Mouse (Mus musculus): ENCODE data around the gene Bend4. TPM values are rescaled to one million over a fixed set of nuclear protein-coding genes. Genes with fewer than 3 reads are reported as not detected.

The Bend4 gene
- polyA plus RNA-seq, 1 experiment from 2014 or later: 7.7 TPM

DNA sequence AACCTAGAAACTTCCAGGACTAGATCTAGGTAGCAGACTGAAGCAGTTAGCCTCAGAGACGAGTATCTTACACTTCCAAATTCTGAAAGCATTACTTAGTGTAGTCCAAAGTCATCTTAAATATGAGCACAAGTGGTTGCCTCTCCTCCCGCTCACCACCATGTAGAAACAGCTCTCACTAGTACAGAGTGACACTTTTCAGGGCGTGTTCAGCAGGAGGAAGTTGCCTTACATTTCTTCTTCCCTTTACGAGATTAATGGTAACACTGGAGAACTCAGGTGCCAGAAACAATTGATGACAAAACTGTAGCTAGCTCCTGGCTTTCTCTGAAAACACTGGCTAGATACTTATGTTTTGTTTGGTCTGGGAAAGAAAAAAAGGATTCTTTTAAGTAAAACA, 8.7 kb downstream of the Bend4 start:
- H3K27me3 ChIP-seq (ENCODE audit: insufficient read depth, low read length): no peaks in the 10 kb centered on the region
- no peak overlapping the region for H3K9ac ChIP-seq
- H3K9me3 ChIP-seq (ENCODE audit: low read depth, low read length): no peaks in the 10 kb centered on the region
- peaks cover 10% of the 10 kb centered on the region; the same call in 1 of the 2 replicates for H3K36me3 ChIP-seq (ENCODE audit: insufficient read depth)
- TF ChIP-seq CTCF (IDR thresholded peaks at IDR 0.05; ENCODE audit: low read depth): no peak
- no peaks in the 10 kb centered on the region for H3K4me1 ChIP-seq (ENCODE audit: insufficient read depth)
- WGBS: 64% methylated on average over 4 of the region's 4 CpGs
- no peak overlapping the region for H3K4me3 ChIP-seq (ENCODE audit: low read depth, low read length)
- DNase-seq (no peak), ATAC-seq (ENCODE audit: insufficient read depth) (no peak)
- H3K4me2 ChIP-seq: no peak overlapping the region
- no peak overlapping the region for H3K27ac ChIP-seq (ENCODE audit: low read depth)

DNA sequence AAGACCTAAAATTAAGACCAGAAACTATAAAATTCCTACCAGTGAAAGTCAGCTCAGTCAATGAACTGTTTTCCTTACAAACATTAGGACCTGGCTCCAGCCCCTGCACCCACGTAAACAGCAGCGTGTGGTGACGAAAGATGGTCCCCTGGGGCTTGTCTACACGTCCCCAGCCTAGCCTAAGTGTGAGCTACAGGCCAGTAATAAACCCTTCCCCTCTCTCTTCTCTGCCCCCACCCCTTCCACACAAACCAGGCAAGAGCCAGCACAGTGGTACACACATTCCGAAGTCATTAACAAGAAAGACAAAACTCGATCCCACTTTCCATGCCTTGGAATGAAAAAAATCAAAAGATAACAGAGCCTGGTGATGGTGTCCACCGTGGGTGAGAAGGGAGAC, 16.6 kb downstream of the Bend4 start:
- WGBS: 58% methylated on average over 7 of the region's 7 CpGs
- no peak overlapping the region for H3K4me3 ChIP-seq (ENCODE audit: low read depth, low read length)
- H3K4me1 ChIP-seq (ENCODE audit: insufficient read depth): peaks cover 11% of the 10 kb centered on the region

DNA sequence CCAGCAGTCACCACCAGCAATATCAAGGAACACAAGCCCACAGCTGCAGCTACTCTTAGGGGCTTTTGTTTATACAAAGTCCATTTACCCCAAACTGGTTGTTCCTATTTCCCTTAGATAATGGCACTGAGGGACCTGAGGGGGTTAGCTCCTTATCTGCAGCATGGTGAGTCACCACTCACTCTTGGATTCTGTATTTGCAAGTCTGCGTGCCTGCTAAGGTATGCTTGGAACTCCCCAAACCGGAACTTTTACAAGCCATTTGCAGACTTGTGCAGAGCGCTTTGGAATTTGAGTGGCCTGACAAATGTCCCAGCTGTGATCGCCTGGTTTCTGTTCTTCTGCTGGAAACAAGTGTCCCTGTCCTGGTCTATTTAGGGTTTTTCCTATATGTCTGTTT, 17.7 kb downstream of the Bend4 start:
- H3K4me1 ChIP-seq (ENCODE audit: insufficient read depth): peaks cover 11% of the 10 kb centered on the region
- ATAC-seq (ENCODE audit: insufficient read depth) (peak; percentile 83), DNase-seq (peak; percentile 78)
- no peaks in the 10 kb centered on the region for H3K9me3 ChIP-seq (ENCODE audit: low read depth, low read length)
- H3K36me3 ChIP-seq (ENCODE audit: insufficient read depth): no peaks in the 10 kb centered on the region
- no peaks in the 10 kb centered on the region for H3K27me3 ChIP-seq (ENCODE audit: insufficient read depth, low read length)
- H3K9ac ChIP-seq: no peak overlapping the region
- TF ChIP-seq CTCF (IDR thresholded peaks at IDR 0.05; ENCODE audit: low read depth): no peak
- peak overlapping the region; percentile 23; the same call in 1 of the 2 replicates for H3K4me2 ChIP-seq
- 7% methylated on average over 4 of the region's 4 CpGs for WGBS
- peak overlapping the region; percentile 66 for H3K27ac ChIP-seq (ENCODE audit: low read depth)
- no peak overlapping the region for H3K4me3 ChIP-seq (ENCODE audit: low read depth, low read length)

More for the DNA sequence above, 16.6 kb downstream of the Bend4 start:
- DNase-seq (no peak), ATAC-seq (ENCODE audit: insufficient read depth) (no peak)
- Histone ChIP-seq H3K27me3 (ENCODE audit: insufficient read depth, low read length) (no peaks in the 10 kb centered on the region), H3K4me2 (no peak overlapping the region), H3K36me3 (ENCODE audit: insufficient read depth) (no peaks in the 10 kb centered on the region), H3K9me3 (ENCODE audit: low read depth, low read length) (no peaks in the 10 kb centered on the region), H3K9ac (no peak overlapping the region), H3K27ac (ENCODE audit: low read depth) (no peak overlapping the region)
- TF ChIP-seq CTCF (IDR thresholded peaks at IDR 0.05; ENCODE audit: low read depth): no peak

DNA sequence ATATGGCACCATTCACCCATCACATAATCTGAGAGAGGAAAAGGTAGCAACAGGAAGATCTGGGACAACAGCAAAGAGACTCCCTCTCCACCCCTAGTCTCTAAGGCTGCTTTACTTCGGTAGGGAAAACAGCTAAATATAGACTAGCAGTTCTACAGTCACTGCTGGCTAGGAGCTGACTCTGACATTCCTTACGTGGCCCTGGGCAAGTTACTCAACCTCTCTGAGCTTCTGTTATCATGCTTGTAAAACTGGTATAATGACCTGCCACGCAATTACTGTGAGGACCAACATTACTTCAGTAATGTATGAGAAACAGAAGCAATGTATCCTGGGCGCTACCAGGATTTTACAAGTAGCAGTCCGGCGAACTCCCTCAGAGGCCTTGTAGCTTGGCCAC, 19.7 kb downstream of the Bend4 start:
- no peak for TF ChIP-seq CTCF (IDR thresholded peaks at IDR 0.05; ENCODE audit: low read depth)
- no peaks in the 10 kb centered on the region for H3K27me3 ChIP-seq (ENCODE audit: insufficient read depth, low read length)
- no peaks in the 10 kb centered on the region for H3K9me3 ChIP-seq (ENCODE audit: low read depth, low read length)
- no peak overlapping the region for H3K27ac ChIP-seq (ENCODE audit: low read depth)
- DNase-seq (no peak), ATAC-seq (ENCODE audit: insufficient read depth) (no peak)
- H3K4me1 ChIP-seq (ENCODE audit: insufficient read depth): peaks cover 11% of the 10 kb centered on the region
- no peak overlapping the region for H3K9ac ChIP-seq
- H3K36me3 ChIP-seq (ENCODE audit: insufficient read depth): no peaks in the 10 kb centered on the region
- no peak overlapping the region for H3K4me2 ChIP-seq
- WGBS: 74% methylated on average over 6 of the region's 6 CpGs
- no peak overlapping the region for H3K4me3 ChIP-seq (ENCODE audit: low read depth, low read length)

DNA sequence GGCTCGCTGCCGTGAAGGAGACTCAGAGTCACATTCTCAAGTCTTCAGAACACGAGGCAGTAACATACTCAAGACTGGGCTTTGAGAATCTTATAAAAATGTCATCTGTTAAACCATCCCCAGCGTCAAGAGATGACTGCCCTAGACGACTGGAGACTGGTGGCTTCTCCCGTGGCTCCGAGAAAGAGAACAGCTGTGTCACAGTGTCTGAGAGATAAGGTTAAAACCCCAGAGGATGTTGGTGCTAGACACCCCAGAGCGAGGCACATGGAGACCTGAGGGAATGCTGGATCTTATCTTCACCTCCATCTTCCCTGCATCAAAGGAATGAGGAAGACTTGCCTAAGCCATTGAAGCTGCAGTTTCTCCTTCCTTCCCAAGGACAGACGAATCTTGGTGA, 23.2 kb downstream of the Bend4 start:
- DNase-seq (no peak), ATAC-seq (ENCODE audit: insufficient read depth) (no peak)
- Histone ChIP-seq H3K9me3 (ENCODE audit: low read depth, low read length) (no peaks in the 10 kb centered on the region), H3K4me2 (no peak overlapping the region), H3K4me1 (ENCODE audit: insufficient read depth) (peaks cover 2% of the 10 kb centered on the region; the same call in 1 of the 2 replicates), H3K4me3 (ENCODE audit: low read depth, low read length) (no peak overlapping the region), H3K27ac (ENCODE audit: low read depth) (no peak overlapping the region), H3K9ac (no peak overlapping the region), H3K36me3 (ENCODE audit: insufficient read depth) (no peaks in the 10 kb centered on the region), H3K27me3 (ENCODE audit: insufficient read depth, low read length) (no peaks in the 10 kb centered on the region)
- TF ChIP-seq CTCF (IDR thresholded peaks at IDR 0.05; ENCODE audit: low read depth): no peak
- WGBS: 58% methylated on average over 9 of the region's 9 CpGs

DNA sequence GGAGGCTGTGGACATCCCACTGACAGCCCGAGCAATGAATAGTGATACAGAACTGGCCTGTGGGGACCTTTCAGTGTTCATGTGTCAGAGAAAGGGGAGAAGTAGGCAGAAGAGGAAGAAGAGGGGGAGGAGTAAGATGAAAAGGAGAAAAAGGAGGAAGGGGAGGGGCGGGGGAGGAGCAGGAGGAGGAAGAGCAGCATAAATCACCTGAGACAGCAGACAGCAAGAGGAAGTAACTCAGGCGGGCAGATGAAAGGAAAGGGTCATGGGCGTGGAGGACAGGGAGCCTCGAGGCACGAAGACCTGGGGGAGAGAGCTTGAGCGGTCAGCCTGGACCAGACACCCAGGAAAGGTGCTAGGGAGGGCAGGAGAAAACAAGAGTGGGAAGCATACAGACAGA, 23.7 kb downstream of the Bend4 start:
- no peak for TF ChIP-seq CTCF (IDR thresholded peaks at IDR 0.05; ENCODE audit: low read depth)
- Histone ChIP-seq H3K27ac (ENCODE audit: low read depth) (no peak overlapping the region), H3K9me3 (ENCODE audit: low read depth, low read length) (no peaks in the 10 kb centered on the region), H3K4me2 (no peak overlapping the region), H3K4me1 (ENCODE audit: insufficient read depth) (no peaks in the 10 kb centered on the region), H3K27me3 (ENCODE audit: insufficient read depth, low read length) (no peaks in the 10 kb centered on the region), H3K9ac (no peak overlapping the region), H3K36me3 (ENCODE audit: insufficient read depth) (no peaks in the 10 kb centered on the region), H3K4me3 (ENCODE audit: low read depth, low read length) (no peak overlapping the region)
- 50% methylated on average over 7 of the region's 7 CpGs for WGBS
- no peak for DNase-seq
- no peak for ATAC-seq (ENCODE audit: insufficient read depth)

DNA sequence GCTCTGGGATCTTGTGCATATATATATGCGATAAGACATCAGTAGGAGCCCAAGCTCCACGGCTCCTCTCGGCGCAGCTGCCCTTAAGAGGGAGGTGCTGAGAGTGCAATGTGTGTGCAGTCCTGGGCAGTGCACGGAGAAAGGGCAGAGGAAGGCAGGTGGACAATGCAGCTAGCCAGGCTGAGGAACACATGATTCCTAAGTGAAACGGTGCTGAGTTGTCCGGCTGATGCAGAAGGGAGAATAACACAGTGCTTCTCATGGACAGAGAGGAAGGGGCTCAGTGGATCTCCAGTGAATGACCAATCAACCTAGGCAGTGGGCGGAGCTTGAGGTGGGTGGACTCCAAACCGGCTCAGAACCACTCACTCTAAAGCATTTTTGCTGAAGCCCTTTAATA, 26.5 kb downstream of the Bend4 start:
- no peak overlapping the region for H3K4me2 ChIP-seq
- WGBS: 69% methylated on average over 9 of the region's 9 CpGs
- H3K36me3 ChIP-seq (ENCODE audit: insufficient read depth): peaks cover 7% of the 10 kb centered on the region; the same call in 1 of the 2 replicates
- no peak for DNase-seq
- no peaks in the 10 kb centered on the region for H3K4me1 ChIP-seq (ENCODE audit: insufficient read depth)
- H3K9me3 ChIP-seq (ENCODE audit: low read depth, low read length): no peaks in the 10 kb centered on the region
- no peak overlapping the region for H3K9ac ChIP-seq
- no peak overlapping the region for H3K4me3 ChIP-seq (ENCODE audit: low read depth, low read length)
- H3K27ac ChIP-seq (ENCODE audit: low read depth): no peak overlapping the region
- no peak for ATAC-seq (ENCODE audit: insufficient read depth)
- no peak for TF ChIP-seq CTCF (IDR thresholded peaks at IDR 0.05; ENCODE audit: low read depth)
- no peaks in the 10 kb centered on the region for H3K27me3 ChIP-seq (ENCODE audit: insufficient read depth, low read length)
